Mouse (Mus musculus) embryonic facial prominence, embryonic 13.5 days (tissue): ENCODE measurements around the gene Trp73. TPM values are rescaled to one million over a fixed set of nuclear protein-coding genes. Genes with fewer than 3 reads are reported as not detected.

ENCODE experiments used
- ATAC-seq: fragments of 200-750 bp; cut with Nextera tagmentation; 2 replicates; pipeline ENCODE4 v1.8.0; 2017; ENCODE audit warnings: low read depth; ENCODE audit not compliant: insufficient number of reproducible peaks, insufficient read depth, low FRiP score, low TSS enrichment
- H3K27ac ChIP-seq: fragments of 300-500 bp; sonication (generic); 2 replicates; pipeline ENCODE4 v1.5.1; 2015; ENCODE audit warnings: moderate library complexity, mild to moderate bottlenecking, inconsistent platforms
- H3K27me3 ChIP-seq: fragments of 300-500 bp; sonication (generic); 2 replicates; pipeline ENCODE4 v1.6.1; 2015; ENCODE audit warnings: mild to moderate bottlenecking, inconsistent platforms
- H3K36me3 ChIP-seq: fragments of 300-500 bp; sonication (generic); 2 replicates; pipeline ENCODE4 v1.6.1; 2015; ENCODE audit warnings: mild to moderate bottlenecking, inconsistent platforms
- H3K4me1 ChIP-seq: fragments of 300-500 bp; sonication (generic); 2 replicates; pipeline ENCODE4 v1.6.1; 2015; ENCODE audit warnings: inconsistent platforms
- H3K4me2 ChIP-seq: fragments of 300-500 bp; sonication (generic); 2 replicates; pipeline ENCODE4 v1.6.1; 2015; ENCODE audit warnings: moderate library complexity, mild to moderate bottlenecking, inconsistent platforms
- H3K4me3 ChIP-seq: fragments of 300-500 bp; sonication (generic); 2 replicates; pipeline ENCODE4 v1.5.1; 2015; ENCODE audit warnings: mild to moderate bottlenecking, inconsistent platforms
- H3K9ac ChIP-seq: fragments of 300-500 bp; sonication (generic); 2 replicates; pipeline ENCODE4 v1.6.1; 2015; ENCODE audit warnings: mild to moderate bottlenecking, inconsistent platforms
- H3K9me3 ChIP-seq: fragments of 300-500 bp; sonication (generic); 2 replicates; pipeline ENCODE4 v1.6.1; 2016; ENCODE audit warnings: inconsistent platforms
- WGBS: fragments of 180-500 bp; shearing (Covaris S2); methylation state at CpG from one replicate; pipeline ENCODE4 v1.1.7; 2015; ENCODE audit warnings: mixed read lengths; 5-methylcytosine and 5-hydroxymethylcytosine counted together
- polyA plus RNA-seq: library from polyadenylated mRNA; unstranded; fragments of >200 nt; fragmentation: Nextera tagmentation; extraction: Ambion mirVana; gene quantifications from 2 replicates; pipeline ENCODE4 v1.2.1, GENCODE M21; 2015

Trp73 gene
- polyA plus RNA-seq, 1 experiment from 2014 or later = 5.7 TPM

DNA sequence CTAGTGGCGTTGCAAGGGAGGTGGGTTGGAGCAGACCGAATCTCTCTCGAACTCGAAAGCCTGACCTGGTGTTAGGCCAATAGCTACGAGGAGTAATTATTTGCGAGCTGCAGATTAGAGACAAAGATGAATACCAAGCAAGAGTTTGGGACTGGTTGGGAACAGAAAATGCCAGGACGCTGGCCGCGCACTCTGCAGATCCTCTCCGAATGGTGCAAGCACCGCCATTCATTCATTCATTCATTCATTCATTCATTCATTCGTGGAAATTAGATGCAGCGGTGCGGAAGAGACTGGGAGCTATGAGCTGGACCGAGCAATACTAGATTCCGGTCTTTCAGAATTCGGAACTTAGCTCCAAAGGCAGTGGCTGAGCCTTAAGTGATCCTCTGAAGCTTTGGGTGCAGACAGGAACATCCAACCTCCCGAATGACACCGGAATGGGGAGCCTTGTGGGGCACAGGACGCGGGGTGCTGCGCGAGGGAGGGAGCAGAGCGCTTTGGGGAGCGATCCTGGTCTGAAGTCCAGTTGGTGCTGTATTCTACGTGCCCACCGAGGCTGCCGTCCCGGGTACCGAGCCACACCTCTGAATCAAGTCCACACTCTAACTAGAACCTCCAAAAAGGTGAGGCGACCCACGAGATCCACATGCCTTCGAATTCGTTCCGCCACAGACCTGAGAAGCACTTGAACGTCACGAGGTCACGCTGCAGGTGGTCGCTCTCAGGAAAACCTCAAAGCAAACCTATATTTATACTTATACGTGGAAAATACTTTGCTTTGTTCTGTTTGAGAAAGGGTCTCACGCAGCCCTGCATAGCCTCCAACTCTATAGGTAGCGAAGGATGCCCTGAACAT, 1.2 kb upstream of the Trp73 start:
- no peak overlapping the region for H3K27ac ChIP-seq
- no peak for ATAC-seq
- peak overlapping the region; percentile 51 for H3K4me3 ChIP-seq
- H3K4me2 ChIP-seq = peak overlapping the region; percentile 89
- H3K9ac ChIP-seq = no peak overlapping the region
- no peaks in the 10 kb centered on the region for H3K9me3 ChIP-seq
- H3K36me3 ChIP-seq = peaks cover 6% of the 10 kb centered on the region
- H3K4me1 ChIP-seq = peaks cover 38% of the 10 kb centered on the region
- 2% methylated on average over 42 of the region's 42 CpGs for WGBS
- H3K27me3 ChIP-seq = peaks cover 58% of the 10 kb centered on the region

DNA sequence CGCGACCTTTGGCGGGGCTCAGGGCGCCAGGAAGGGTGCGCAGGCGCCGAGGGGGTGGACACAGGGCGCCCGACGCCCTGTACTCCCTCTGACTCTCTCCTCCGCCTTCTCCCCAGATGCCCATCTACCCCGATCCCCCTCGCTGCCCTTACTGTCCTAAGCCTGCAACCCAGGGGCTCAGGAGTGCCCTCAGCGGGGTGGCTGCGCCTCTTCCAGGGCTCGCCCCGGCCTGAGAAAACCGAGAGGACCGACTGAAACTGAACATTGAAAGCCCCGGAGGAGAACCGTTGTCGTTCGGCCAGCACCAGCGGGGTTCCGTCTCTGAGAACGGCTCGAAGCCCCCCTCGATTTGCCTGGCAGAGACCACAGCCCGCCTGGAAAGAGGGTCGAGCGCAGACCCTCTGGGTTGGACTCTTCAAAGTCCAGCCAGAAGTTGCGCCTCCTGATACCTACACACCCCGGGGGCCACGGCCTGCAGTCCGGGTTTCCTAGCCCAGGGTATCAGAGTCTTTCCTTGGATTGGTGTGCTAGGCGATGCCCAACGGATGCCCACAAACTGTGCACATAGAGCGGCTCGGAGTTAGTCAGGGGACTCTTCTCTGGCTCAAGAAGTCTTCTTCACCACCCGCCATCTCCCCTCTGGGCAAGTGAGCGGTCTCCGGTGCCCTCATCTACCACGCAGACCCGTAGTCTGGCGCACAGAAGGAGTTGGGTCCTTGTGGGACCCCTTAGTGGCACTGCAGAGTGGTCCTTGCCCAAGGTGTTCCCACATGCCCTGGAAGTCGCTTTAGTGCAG, 403 bp upstream of the Trp73 start:
- Histone ChIP-seq H3K4me3 (peak overlapping the region; percentile 51), H3K27ac (no peak overlapping the region), H3K27me3 (peaks cover 67% of the 10 kb centered on the region), H3K36me3 (peaks cover 3% of the 10 kb centered on the region; the same call in 1 of the 2 replicates), H3K9me3 (no peaks in the 10 kb centered on the region), H3K4me2 (peak overlapping the region; percentile 89), H3K4me1 (peaks cover 38% of the 10 kb centered on the region), H3K9ac (peak overlapping the region; percentile 69)
- 2% methylated on average over 46 of the region's 46 CpGs for WGBS
- no peak for ATAC-seq

DNA sequence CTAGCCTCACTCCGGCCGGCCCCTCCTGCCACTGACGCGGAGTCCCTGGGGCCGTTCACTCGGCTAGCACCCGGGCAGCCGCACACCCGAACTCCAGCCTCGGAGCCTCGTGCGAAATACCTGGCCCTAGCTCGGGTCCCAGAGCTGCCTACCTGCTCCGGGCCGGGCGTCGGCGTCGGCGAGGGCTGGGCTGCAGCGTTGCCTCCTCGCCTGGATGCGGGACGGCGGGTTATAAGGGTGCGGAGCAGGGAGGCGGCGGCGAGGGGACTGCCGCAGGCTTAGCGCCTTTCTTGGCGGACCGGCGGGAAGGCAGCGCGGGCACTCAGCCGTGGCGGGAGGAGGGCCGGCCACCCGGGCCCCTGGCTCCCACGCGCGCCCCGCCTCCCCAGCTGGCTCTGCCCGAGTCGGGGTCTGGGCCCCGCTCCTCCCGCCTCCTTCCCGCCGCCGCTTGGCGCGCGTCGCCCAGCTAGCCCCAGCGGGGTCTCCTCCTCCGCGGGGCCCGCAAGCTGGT, 282 bp downstream of the Trp73 start:
- H3K36me3 ChIP-seq = no peaks in the 10 kb centered on the region
- peaks cover 73% of the 10 kb centered on the region for H3K27me3 ChIP-seq
- H3K27ac ChIP-seq = no peak overlapping the region
- H3K4me3 ChIP-seq = peak overlapping the region; percentile 51
- WGBS = 2% methylated on average over 44 of the region's 59 CpGs
- H3K4me1 ChIP-seq = peaks cover 38% of the 10 kb centered on the region
- no peak for ATAC-seq
- H3K9me3 ChIP-seq = no peaks in the 10 kb centered on the region
- H3K9ac ChIP-seq = peak overlapping the region; percentile 69
- peak overlapping the region; percentile 89 for H3K4me2 ChIP-seq

DNA sequence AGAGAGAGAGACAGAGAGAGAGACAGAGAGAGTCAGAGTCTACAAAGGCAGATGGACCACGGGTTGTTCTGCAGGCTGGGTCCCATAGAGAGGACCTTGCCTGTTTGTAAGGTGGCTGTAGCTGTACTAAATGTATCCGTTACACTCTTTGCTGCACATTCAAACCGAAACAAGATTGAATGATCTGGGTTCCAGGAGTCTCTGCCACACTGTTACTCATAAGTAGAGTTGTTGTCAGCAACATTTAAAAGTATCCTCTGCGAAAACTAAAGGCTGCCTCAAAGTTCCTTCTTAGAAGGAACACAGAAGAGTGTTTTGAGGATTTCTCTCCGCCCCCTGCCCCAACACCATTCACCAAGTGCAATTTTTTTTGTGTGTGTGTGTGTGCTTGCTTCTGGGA, 2.9 kb downstream of the Trp73 start:
- peaks cover 90% of the 10 kb centered on the region for H3K27me3 ChIP-seq
- H3K9ac ChIP-seq = no peak overlapping the region
- H3K36me3 ChIP-seq = no peaks in the 10 kb centered on the region
- H3K27ac ChIP-seq = no peak overlapping the region
- H3K4me3 ChIP-seq = no peak overlapping the region
- H3K4me1 ChIP-seq = peaks cover 27% of the 10 kb centered on the region
- WGBS = 63% methylated on average over 5 of the region's 5 CpGs
- no peak for ATAC-seq
- no peaks in the 10 kb centered on the region for H3K9me3 ChIP-seq
- H3K4me2 ChIP-seq = no peak overlapping the region

DNA sequence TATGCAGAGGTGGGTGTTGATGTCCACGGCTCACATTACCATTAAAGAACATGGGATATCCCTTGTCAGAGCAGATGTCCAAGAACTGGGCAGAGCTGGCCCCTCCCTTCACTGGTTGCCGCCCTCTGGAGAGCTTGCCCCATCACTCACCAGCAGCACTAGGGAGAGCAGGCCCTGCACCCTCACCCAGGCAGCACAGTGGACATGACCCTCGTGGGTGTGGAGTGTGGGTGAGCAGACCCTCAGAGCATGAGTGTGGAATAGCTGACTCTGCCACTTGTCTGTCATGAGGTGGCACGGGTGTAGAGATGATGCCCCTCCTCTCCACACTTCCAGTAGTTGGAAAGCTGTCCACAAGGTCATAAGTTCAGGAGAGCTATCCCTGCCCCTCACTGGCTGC, 5.2 kb downstream of the Trp73 start:
- Histone ChIP-seq H3K9me3 (no peaks in the 10 kb centered on the region), H3K4me2 (no peak overlapping the region), H3K9ac (no peak overlapping the region), H3K27ac (no peak overlapping the region), H3K4me3 (no peak overlapping the region), H3K27me3 (peaks cover 74% of the 10 kb centered on the region), H3K4me1 (peaks cover 7% of the 10 kb centered on the region), H3K36me3 (no peaks in the 10 kb centered on the region)
- no peak; the same call in 1 of the 2 replicates for ATAC-seq
- WGBS = 65% methylated on average over 4 of the region's 4 CpGs

DNA sequence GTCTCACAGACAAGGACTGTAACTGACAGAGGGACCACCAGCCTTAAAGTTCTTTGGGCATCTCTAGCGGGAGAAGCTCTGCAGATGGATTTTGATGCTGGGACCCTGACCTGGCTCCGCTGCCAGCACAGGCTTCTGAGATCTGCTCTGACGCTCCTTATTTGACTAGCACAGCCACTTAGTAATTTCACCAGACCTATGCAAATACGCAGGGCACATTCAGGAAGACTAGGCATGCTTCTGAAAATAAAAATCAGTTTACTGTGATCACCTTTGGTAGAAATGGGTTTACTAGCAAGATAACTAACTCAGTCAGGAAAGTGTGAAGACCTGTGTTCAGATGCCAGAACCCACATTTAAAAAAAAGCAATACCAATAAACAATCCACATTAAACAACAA, 8.1 kb downstream of the Trp73 start:
- ATAC-seq = no peak
- Histone ChIP-seq H3K9ac (no peak overlapping the region), H3K36me3 (no peaks in the 10 kb centered on the region), H3K4me1 (no peaks in the 10 kb centered on the region), H3K4me2 (no peak overlapping the region), H3K9me3 (no peaks in the 10 kb centered on the region), H3K27me3 (peaks cover 62% of the 10 kb centered on the region), H3K27ac (no peak overlapping the region), H3K4me3 (no peak overlapping the region)
- 73% methylated on average over 4 of the region's 4 CpGs for WGBS

DNA sequence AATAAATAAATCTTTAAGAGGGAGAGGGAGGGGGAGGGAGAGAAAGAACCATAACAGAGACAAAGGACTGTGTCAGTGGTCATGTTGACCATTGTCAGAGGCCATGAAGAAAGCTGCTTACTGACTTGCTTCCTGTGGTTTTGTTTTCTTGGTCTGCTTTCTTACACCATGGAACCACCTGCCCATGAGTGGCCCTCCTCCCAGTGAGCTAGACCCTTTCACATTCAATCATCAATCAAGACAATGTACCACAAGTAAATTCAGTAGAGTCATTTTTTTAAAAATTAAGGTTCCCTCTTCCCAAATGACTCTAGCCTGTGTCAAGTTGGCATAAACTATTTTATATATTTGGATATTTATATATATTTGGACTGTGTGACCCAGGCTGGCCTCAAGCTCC, 10.1 kb downstream of the Trp73 start:
- no peak for ATAC-seq
- H3K27ac ChIP-seq = no peak overlapping the region
- H3K27me3 ChIP-seq = peaks cover 55% of the 10 kb centered on the region
- H3K4me1 ChIP-seq = no peaks in the 10 kb centered on the region
- H3K36me3 ChIP-seq = no peaks in the 10 kb centered on the region
- H3K4me2 ChIP-seq = no peak overlapping the region
- H3K4me3 ChIP-seq = no peak overlapping the region
- H3K9ac ChIP-seq = no peak overlapping the region
- H3K9me3 ChIP-seq = no peaks in the 10 kb centered on the region

DNA sequence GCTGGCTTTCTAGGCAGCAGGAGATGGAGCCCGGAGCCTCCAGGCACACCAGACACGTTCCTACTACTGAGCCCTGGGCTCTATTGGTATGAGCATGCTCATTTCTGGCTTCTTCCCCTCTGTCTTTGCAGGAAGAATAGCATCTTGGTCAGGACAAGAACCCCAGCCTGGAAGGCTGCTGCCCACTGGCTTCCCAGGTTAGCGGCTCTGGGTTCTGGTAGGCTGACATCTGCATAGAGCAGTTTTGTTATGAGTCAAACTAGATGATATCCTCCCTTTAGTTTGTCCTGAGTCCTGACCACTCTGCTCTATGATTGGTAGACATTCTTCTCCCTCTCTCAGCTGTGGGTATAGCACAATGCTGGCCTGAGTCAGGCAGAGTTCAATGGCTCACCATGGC, 12.7 kb downstream of the Trp73 start:
- no peaks in the 10 kb centered on the region for H3K4me1 ChIP-seq
- H3K9me3 ChIP-seq = no peaks in the 10 kb centered on the region
- no peaks in the 10 kb centered on the region for H3K36me3 ChIP-seq
- no peak overlapping the region for H3K4me3 ChIP-seq
- no peak for ATAC-seq
- H3K4me2 ChIP-seq = no peak overlapping the region
- no peak overlapping the region for H3K27ac ChIP-seq
- no peak overlapping the region for H3K9ac ChIP-seq
- 66% methylated on average over 3 of the region's 3 CpGs for WGBS
- peaks cover 46% of the 10 kb centered on the region for H3K27me3 ChIP-seq

DNA sequence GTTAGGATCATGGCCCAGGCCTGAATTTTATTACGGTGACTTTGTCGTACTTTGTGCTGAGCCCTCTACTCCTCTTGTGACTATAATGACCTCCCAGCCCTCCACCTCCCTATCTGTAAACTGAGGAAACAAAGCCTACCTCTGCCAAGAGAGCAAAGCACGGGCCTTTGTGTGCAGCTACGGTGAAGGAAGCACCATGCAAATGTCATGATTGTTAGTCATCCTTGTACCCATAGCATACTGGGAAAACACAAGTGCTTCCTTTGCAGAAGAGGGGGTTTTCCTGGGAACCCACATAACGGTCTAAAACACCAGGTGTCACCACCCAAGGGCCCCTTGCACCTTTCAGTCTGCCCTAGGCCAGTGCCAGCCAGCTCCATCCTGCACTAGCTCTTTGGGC, 14.8 kb downstream of the Trp73 start:
- no peaks in the 10 kb centered on the region for H3K9me3 ChIP-seq
- no peak overlapping the region for H3K9ac ChIP-seq
- H3K36me3 ChIP-seq = no peaks in the 10 kb centered on the region
- H3K27ac ChIP-seq = no peak overlapping the region
- no peaks in the 10 kb centered on the region for H3K4me1 ChIP-seq
- 67% methylated on average over 5 of the region's 5 CpGs for WGBS
- H3K4me2 ChIP-seq = no peak overlapping the region
- peaks cover 46% of the 10 kb centered on the region for H3K27me3 ChIP-seq
- no peak overlapping the region for H3K4me3 ChIP-seq
- no peak for ATAC-seq

DNA sequence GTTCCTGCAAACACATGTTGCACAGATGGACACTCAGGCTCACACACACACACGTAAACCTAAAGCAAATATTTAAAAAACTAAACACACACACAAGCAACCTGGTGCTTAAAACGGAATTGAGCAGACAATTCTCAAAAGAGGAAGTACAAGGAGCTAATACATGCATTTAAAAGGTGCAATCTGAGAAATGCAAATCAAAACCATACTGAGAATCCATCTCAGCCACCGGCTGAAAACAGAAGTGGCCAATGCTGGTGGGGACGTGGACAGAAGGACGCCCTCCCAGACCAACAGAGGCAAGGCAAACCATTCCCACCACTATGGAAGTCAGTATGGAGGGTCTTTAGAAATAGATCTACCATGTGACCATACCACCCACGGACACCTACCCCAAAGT, 16.5 kb downstream of the Trp73 start:
- WGBS = 73% methylated on average over 6 of the region's 6 CpGs
- no peak overlapping the region for H3K4me2 ChIP-seq

DNA sequence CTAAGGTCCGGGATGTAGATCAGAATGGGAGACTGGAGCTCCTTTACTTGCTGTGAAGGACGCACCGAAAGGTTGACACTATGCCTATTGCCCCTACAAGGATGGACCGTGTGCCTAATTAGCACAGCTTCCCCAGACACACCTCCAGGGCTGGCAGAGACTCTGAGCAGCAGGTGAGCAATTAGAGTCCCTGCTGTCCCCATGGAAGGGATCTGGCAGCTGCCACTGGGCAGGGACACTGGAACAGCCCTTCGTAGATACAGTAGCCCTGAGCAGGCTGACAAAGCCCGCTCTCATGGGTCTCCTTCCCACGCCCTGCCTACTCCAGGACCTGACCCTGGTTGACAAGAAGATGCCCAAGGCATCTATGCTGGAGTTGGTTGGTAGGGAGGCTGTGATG, 17.6 kb downstream of the Trp73 start:
- Histone ChIP-seq H3K9me3 (no peaks in the 10 kb centered on the region), H3K9ac (no peak overlapping the region), H3K27ac (no peak overlapping the region), H3K4me2 (no peak overlapping the region), H3K4me3 (no peak overlapping the region), H3K4me1 (no peaks in the 10 kb centered on the region), H3K36me3 (no peaks in the 10 kb centered on the region), H3K27me3 (peaks cover 34% of the 10 kb centered on the region)
- WGBS = 69% methylated on average over 7 of the region's 7 CpGs
- no peak for ATAC-seq

More for the DNA sequence above, 16.5 kb downstream of the Trp73 start:
- Histone ChIP-seq H3K4me1 (no peaks in the 10 kb centered on the region), H3K36me3 (no peaks in the 10 kb centered on the region), H3K27me3 (peaks cover 42% of the 10 kb centered on the region), H3K4me3 (no peak overlapping the region), H3K9ac (no peak overlapping the region), H3K27ac (no peak overlapping the region), H3K9me3 (no peaks in the 10 kb centered on the region)
- ATAC-seq = no peak

DNA sequence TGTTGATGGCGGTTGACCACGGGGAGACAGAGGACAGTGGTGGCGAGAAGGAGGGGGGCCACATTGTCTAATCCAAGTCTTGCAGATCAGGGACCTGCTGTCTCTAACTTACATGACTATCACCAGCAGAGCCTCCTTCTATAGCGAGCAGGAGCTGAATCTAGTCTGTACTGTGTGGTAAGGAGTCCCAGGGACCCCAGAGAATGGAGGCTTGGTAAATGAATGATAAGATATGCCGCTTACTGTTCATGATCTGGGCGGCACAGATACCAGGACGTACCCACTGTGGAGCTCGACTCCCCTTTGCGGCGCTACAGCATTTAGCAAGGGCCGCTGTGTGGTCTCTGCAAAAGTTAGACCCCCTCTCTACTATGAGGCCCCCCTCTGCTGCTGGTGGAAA, 18.2 kb downstream of the Trp73 start:
- H3K4me3 ChIP-seq = no peak overlapping the region
- H3K27me3 ChIP-seq = peaks cover 28% of the 10 kb centered on the region
- ATAC-seq = no peak
- H3K27ac ChIP-seq = no peak overlapping the region
- H3K4me2 ChIP-seq = no peak overlapping the region
- H3K36me3 ChIP-seq = no peaks in the 10 kb centered on the region
- WGBS = 77% methylated on average over 11 of the region's 11 CpGs
- no peak overlapping the region for H3K9ac ChIP-seq
- no peaks in the 10 kb centered on the region for H3K4me1 ChIP-seq
- H3K9me3 ChIP-seq = no peaks in the 10 kb centered on the region
